Comparison of ENCODE assay signal across 20 mouse cellular contexts in genomic region chr1:190527545-190528137, GRCm38 (mm10).
DNase-seq lines count a peak whose midpoint lies in the region; ATAC-seq and TF ChIP-seq lines count a peak whose summit lies in the region.
"Had no signal": no experiment of that assay in that cellular context is flagged by ENCODE, and none has a peak within 500 bp of the region (broad histone marks: within the 10 kb centered on the region; RNA-seq: fewer than 3 reads in every experiment).

No protein-coding gene starts in this region.

- WGBS in lung, embryonic 15.5 days: 16% methylated on average over 7 of the region's 7 CpGs

- peak overlapping the region; percentile 80 for H3K27ac ChIP-seq in layer of hippocampus, adult 2 months
- no peak overlapping the region for H3K27ac ChIP-seq in lung, embryonic 15.5 days
- H3K27ac ChIP-seq: forebrain, embryonic 15.5 days; midbrain, embryonic 10.5 days; neural tube, embryonic 13.5 days had no signal

- H3K27me3 ChIP-seq in lung, embryonic 15.5 days: peaks cover 52% of the 10 kb centered on the region

- peaks cover 12% of the 10 kb centered on the region for H3K4me1 ChIP-seq in lung, embryonic 15.5 days

- no peaks in the 10 kb centered on the region for H3K36me3 ChIP-seq in lung, embryonic 15.5 days
- H3K36me3 ChIP-seq: forebrain, embryonic 15.5 days; midbrain, embryonic 10.5 days; neural tube, embryonic 13.5 days had no signal

- H3K9ac ChIP-seq in lung, embryonic 15.5 days: no peak overlapping the region
- H3K9ac ChIP-seq: forebrain, embryonic 15.5 days; neural tube, embryonic 13.5 days had no signal

- TF ChIP-seq CTCF in layer of hippocampus, adult 2 months (conservative IDR thresholded peaks at IDR 0.05): no peak

- no peak overlapping the region for H3K4me3 ChIP-seq in layer of hippocampus, adult 2 months
- H3K4me3 ChIP-seq in lung, embryonic 15.5 days: no peak overlapping the region
- H3K4me3 ChIP-seq: forebrain, embryonic 15.5 days; midbrain, embryonic 10.5 days; neural tube, embryonic 13.5 days had no signal

- no peaks in the 10 kb centered on the region for H3K9me3 ChIP-seq in lung, embryonic 15.5 days
- H3K9me3 ChIP-seq: forebrain, embryonic 15.5 days; midbrain, embryonic 10.5 days; neural tube, embryonic 13.5 days had no signal

- peak; percentile 55; the same call in 1 of the 2 replicates for ATAC-seq in frontal cortex, adult (ENCODE audit: low TSS enrichment)
- ATAC-seq in lung, embryonic 15.5 days (ENCODE audit: borderline replicate concordance, extremely low read depth, low FRiP score, low TSS enrichment): peak; percentile 58; the same call in 1 of the 2 replicates
- ATAC-seq: forebrain, embryonic 15.5 days; hindbrain, embryonic 16.5 days had no signal

- no peak overlapping the region for H3K4me2 ChIP-seq in lung, embryonic 15.5 days
- H3K4me2 ChIP-seq: forebrain, embryonic 15.5 days; neural tube, embryonic 13.5 days had no signal

- DNase-seq in frontal cortex, postnatal 14 days (ENCODE audit: low spot score in 2 of 2): no peak
- DNase-seq in layer of hippocampus, adult 2 months (ENCODE audit: low spot score in 2 of 2): peak; percentile 22 to 35
- DNase-seq in layer of hippocampus, adult 9-10 months (ENCODE audit: low spot score): no peak
- no peak for DNase-seq in lung, adult 18-20 months
- peak; percentile 53 for DNase-seq in brain, adult 2 months (ENCODE audit: low read depth, low spot score)
- DNase-seq in cerebellum, adult 11-12 months: no peak
- DNase-seq: adrenal gland, adult 2 months; cerebellum, adult 11 months; cerebellum, postnatal 25 days; heart, adult 18-20 months; kidney, adult 18-20 months; kidney, postnatal 14 days; lung, postnatal 4 days; thymus, adult 18-20 months had no signal

Comparison
In these comparisons a context has a peak if more than half of its experiments do, and no peak if none do; other contexts are left out.
1. DNase-seq: peak in layer of hippocampus, adult 2 months (2 of 2) and brain, adult 2 months (single experiment); none in frontal cortex, postnatal 14 days (0 of 2), layer of hippocampus, adult 9-10 months (single experiment), lung, adult 18-20 months (0 of 2) and cerebellum, adult 11-12 months (single experiment).